Comparison of ENCODE assay signal across 24 mouse cellular contexts in the genomic region with DNA sequence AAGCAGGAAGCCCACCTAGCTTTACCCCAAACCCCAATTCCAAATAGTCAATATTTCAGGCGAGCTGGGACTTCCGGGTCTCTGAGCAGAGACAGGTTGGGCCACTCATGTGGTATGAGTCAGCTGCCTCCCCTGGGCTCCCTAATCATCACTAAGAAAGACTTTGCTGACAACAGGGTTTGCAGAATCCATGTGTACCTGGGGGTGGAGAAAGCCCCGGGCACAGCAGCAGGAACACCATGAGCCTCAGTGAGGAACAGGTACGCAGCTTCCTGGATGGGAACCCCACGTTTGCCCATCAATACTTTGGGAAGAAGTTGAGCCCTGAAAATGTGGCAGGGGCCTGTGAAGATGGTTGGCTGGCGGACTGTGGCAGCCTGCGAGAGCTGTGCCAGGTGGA. TPM values are rescaled to one million over a fixed set of nuclear protein-coding genes. Genes with fewer than 3 reads are reported as not detected.
"Had no signal": no experiment of that assay in that cellular context is flagged by ENCODE, and none has a peak within 500 bp of the region (broad histone marks: within the 10 kb centered on the region; RNA-seq: fewer than 3 reads in every experiment).

Gene Pde6b, plus strand, starts transcription at position 191 of the 400 bp plus-strand sequence.

- H3K4me3 ChIP-seq: heart, adult 2 months; heart, embryonic 13.5 days; heart, embryonic 15.5 days; hindbrain, embryonic 10.5 days; hindbrain, embryonic 12.5 days; intestine, embryonic 15.5 days; left cerebral cortex, adult 2 months; limb, embryonic 10.5 days; limb, embryonic 12.5 days; liver, embryonic 13.5 days had no signal

- H3K9me3 ChIP-seq: heart, embryonic 13.5 days; heart, embryonic 15.5 days; hindbrain, embryonic 10.5 days; hindbrain, embryonic 12.5 days; intestine, embryonic 15.5 days; limb, embryonic 10.5 days; limb, embryonic 12.5 days; liver, embryonic 13.5 days had no signal

- H3K27ac ChIP-seq: heart, adult 2 months; heart, embryonic 13.5 days; heart, embryonic 15.5 days; hindbrain, embryonic 10.5 days; hindbrain, embryonic 12.5 days; hindbrain, embryonic 14.5 days; intestine, embryonic 15.5 days; limb, embryonic 10.5 days; limb, embryonic 12.5 days; liver, embryonic 13.5 days had no signal

- H3K4me1 ChIP-seq: heart, embryonic 13.5 days; heart, embryonic 15.5 days; hindbrain, embryonic 10.5 days; hindbrain, embryonic 12.5 days; intestine, embryonic 15.5 days; limb, embryonic 10.5 days; limb, embryonic 12.5 days; liver, embryonic 13.5 days had no signal

- H3K36me3 ChIP-seq: heart, embryonic 13.5 days; heart, embryonic 15.5 days; hindbrain, embryonic 10.5 days; hindbrain, embryonic 12.5 days; intestine, embryonic 15.5 days; limb, embryonic 10.5 days; limb, embryonic 12.5 days; liver, embryonic 13.5 days had no signal

- DNase-seq: gastrocnemius, postnatal 25 days; heart, adult 2 months; heart, postnatal 14 days; heart, postnatal 4 days; kidney, adult 18-20 months; kidney, adult 8-10 months; kidney, postnatal 10 days; kidney, postnatal 25 days; kidney, postnatal 4 days; liver; liver, embryonic 13.5 days had no signal

- H3K9ac ChIP-seq: heart, embryonic 13.5 days; heart, embryonic 15.5 days; hindbrain, embryonic 12.5 days; hindbrain, embryonic 14.5 days; intestine, embryonic 15.5 days; limb, embryonic 12.5 days; liver, embryonic 13.5 days had no signal

RNA-seq across cellular contexts. Expression of gene Pde6b, which starts in this region (rescaled TPM):
- total RNA-seq: gastrocnemius, adult 18-20 months; gastrocnemius, adult 8-10 months; gastrocnemius, postnatal 25 days; gastrocnemius, postnatal 4 days; granulocyte monocyte progenitor cell, adult 5-6 weeks; heart, adult 2 months; heart, postnatal 14 days; heart, postnatal 4 days had no signal
